Mouse (Mus musculus) midbrain, embryonic 14.5 days (tissue): ENCODE results near the gene Zbtb40. TPM values are rescaled to one million over a fixed set of nuclear protein-coding genes. Genes with fewer than 3 reads are reported as not detected.

ENCODE experiments used
- ATAC-seq: fragments of 200-750 bp; cut with Nextera tagmentation; 2 replicates; pipeline ENCODE4 v1.8.0; 2017; ENCODE audit warnings: moderate number of reproducible peaks, moderate library complexity; ENCODE audit not compliant: low FRiP score, low TSS enrichment
- DNase-seq: peaks from one replicate; pipeline ENCODE4 v3.0.0-alpha.2; 2015
- H3K27ac ChIP-seq: fragments of 300-500 bp; sonication (generic); replicated peaks from 2 replicates; pipeline ENCODE4 v1.5.1; 2014; ENCODE audit warnings: mild to moderate bottlenecking, low read depth, low read length, moderate library complexity
- H3K27me3 ChIP-seq: fragments of 300-500 bp; sonication (generic); 2 replicates; pipeline ENCODE4 v1.6.1; 2014; ENCODE audit warnings: low read length, control low read depth, mixed read lengths; ENCODE audit not compliant: control insufficient read depth, insufficient read depth
- H3K36me3 ChIP-seq: fragments of 300-500 bp; sonication (generic); 2 replicates; pipeline ENCODE4 v1.6.1; 2014; ENCODE audit warnings: low read length, control low read depth; ENCODE audit not compliant: control insufficient read depth, insufficient read depth
- H3K4me1 ChIP-seq: fragments of 300-500 bp; sonication (generic); 2 replicates; pipeline ENCODE4 v1.6.1; 2014; ENCODE audit warnings: mild to moderate bottlenecking, antibody characterized with exemption, low read length, control low read depth; ENCODE audit not compliant: control insufficient read depth, insufficient read depth
- H3K4me2 ChIP-seq: fragments of 300-500 bp; sonication (generic); 2 replicates; pipeline ENCODE4 v1.6.1; 2014; ENCODE audit warnings: mild to moderate bottlenecking, low read length, moderate library complexity
- H3K4me3 ChIP-seq: fragments of 300-500 bp; sonication (generic); replicated peaks from 2 replicates; pipeline ENCODE4 v1.5.1; 2014; ENCODE audit warnings: low read depth, low read length
- H3K9ac ChIP-seq: fragments of 300-500 bp; sonication (generic); replicated peaks from 2 replicates; pipeline ENCODE4 v1.6.1; 2014; ENCODE audit warnings: mild to moderate bottlenecking, low read length, moderate library complexity
- H3K9me3 ChIP-seq: fragments of 300-500 bp; sonication (generic); 2 replicates; pipeline ENCODE4 v1.6.1; 2016; ENCODE audit warnings: low read length, control low read depth, mixed read lengths; ENCODE audit not compliant: control insufficient read depth
- WGBS: fragments of 180-500 bp; shearing (Covaris S2); extraction: QIAGEN DNeasy Blood & Tissue Kit; methylation state at CpG from one replicate; pipeline ENCODE4 v1.1.7; 2014; 5-methylcytosine and 5-hydroxymethylcytosine counted together
- polyA plus RNA-seq: library from polyadenylated mRNA; unstranded; fragments of >200 nt; fragmentation: Nextera tagmentation; extraction: Ambion mirVana; gene quantifications from 2 replicates; pipeline ENCODE4 v1.2.1, GENCODE M21; 2014

The Zbtb40 gene
- polyA plus RNA-seq, 1 experiment from 2014 or later = 4.3 TPM

GRCm38 (mm10) chr4:137027051-137027450 is 21.6 kb downstream of the Zbtb40 start:
- WGBS = 49% methylated on average over 5 of the region's 5 CpGs
- Histone ChIP-seq H3K9ac (no peak overlapping the region), H3K4me2 (no peak overlapping the region), H3K9me3 (no peaks in the 10 kb centered on the region), H3K27me3 (no peaks in the 10 kb centered on the region), H3K36me3 (no peaks in the 10 kb centered on the region), H3K4me3 (no peak overlapping the region), H3K4me1 (peaks cover 11% of the 10 kb centered on the region; the same call in 1 of the 2 replicates), H3K27ac (no peak overlapping the region)
- ATAC-seq (no peak), DNase-seq (no peak)

- ATAC-seq (no peak), DNase-seq (no peak)
- 78% methylated on average over 6 of the region's 6 CpGs for WGBS
- Histone ChIP-seq H3K4me3 (no peak overlapping the region), H3K27ac (no peak overlapping the region), H3K36me3 (no peaks in the 10 kb centered on the region), H3K27me3 (no peaks in the 10 kb centered on the region), H3K4me1 (peaks cover 11% of the 10 kb centered on the region; the same call in 1 of the 2 replicates), H3K9ac (no peak overlapping the region), H3K9me3 (no peaks in the 10 kb centered on the region), H3K4me2 (no peak overlapping the region)
Observed at GRCm38 (mm10) chr4:137025570-137025969, 23.0 kb downstream of the Zbtb40 start.

- Histone ChIP-seq H3K27me3 (no peaks in the 10 kb centered on the region), H3K4me3 (no peak overlapping the region), H3K9me3 (no peaks in the 10 kb centered on the region), H3K9ac (no peak overlapping the region), H3K4me2 (no peak overlapping the region), H3K4me1 (peaks cover 11% of the 10 kb centered on the region), H3K27ac (no peak overlapping the region), H3K36me3 (no peaks in the 10 kb centered on the region)
- DNase-seq (no peak), ATAC-seq (no peak)
- 85% methylated on average over 2 of the region's 2 CpGs for WGBS
Observed at GRCm38 (mm10) chr4:137025133-137025532, 23.5 kb downstream of the Zbtb40 start.

DNA sequence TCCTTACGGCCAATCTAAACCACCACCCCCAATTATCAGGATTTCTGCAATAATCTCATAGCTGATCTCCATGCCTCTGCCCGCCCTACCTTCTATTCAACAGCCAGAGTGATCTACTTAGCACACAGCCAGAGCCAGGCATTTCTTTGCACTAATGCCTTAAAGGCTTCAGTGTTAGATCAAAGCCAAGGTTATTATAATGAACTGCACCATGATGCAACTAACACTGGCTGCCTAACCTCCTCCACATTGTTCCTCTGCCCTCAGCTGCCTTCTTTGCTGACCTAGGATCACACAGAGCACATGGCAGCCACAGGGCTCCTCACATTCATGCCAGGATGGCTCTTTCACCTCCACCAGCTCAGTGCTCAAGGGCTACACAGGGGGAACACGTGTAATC is 28.5 kb downstream of the Zbtb40 start:
- Histone ChIP-seq H3K9ac (no peak overlapping the region), H3K9me3 (no peaks in the 10 kb centered on the region), H3K36me3 (0 out of 2 replicates have a peak, but pooled peaks cover 10% of the 10 kb centered on the region), H3K4me1 (peaks cover 12% of the 10 kb centered on the region), H3K27ac (peak overlapping the region; percentile 32; the same call in 1 of the 2 replicates), H3K4me3 (no peak overlapping the region), H3K27me3 (no peaks in the 10 kb centered on the region), H3K4me2 (no peak overlapping the region)
- DNase-seq = peak; percentile 41
- ATAC-seq = no peak
- 35% methylated on average over 3 of the region's 3 CpGs for WGBS

DNA sequence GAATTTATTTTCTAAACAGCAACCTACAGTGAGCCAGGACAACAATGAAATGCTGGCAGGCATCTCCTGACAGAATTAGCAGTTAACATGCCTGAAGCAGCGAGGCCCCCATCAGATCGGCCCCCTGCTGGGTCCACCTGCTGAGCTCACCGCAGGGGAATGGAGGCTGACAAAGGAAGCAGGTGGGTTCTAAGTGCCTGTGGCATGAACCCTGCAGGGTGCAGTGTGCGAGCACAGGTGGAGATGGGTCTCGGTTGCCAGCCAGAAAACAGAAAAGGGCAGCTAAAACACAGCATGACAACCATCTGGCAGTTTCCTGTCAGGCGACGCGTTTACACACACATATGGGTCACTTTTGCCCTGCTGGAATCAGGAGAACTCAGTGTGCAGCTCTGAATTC is 32.7 kb downstream of the Zbtb40 start:
- no peak overlapping the region for H3K4me3 ChIP-seq
- H3K36me3 ChIP-seq = 0 out of 2 replicates have a peak, but pooled peaks cover 10% of the 10 kb centered on the region
- peaks cover 7% of the 10 kb centered on the region for H3K4me1 ChIP-seq
- DNase-seq (peak; percentile 58), ATAC-seq (no peak)
- H3K9me3 ChIP-seq = no peaks in the 10 kb centered on the region
- 22% methylated on average over 8 of the region's 8 CpGs for WGBS
- H3K27me3 ChIP-seq = no peaks in the 10 kb centered on the region
- H3K4me2 ChIP-seq = no peak overlapping the region
- peak overlapping the region; percentile 50 for H3K27ac ChIP-seq
- no peak overlapping the region for H3K9ac ChIP-seq

DNA sequence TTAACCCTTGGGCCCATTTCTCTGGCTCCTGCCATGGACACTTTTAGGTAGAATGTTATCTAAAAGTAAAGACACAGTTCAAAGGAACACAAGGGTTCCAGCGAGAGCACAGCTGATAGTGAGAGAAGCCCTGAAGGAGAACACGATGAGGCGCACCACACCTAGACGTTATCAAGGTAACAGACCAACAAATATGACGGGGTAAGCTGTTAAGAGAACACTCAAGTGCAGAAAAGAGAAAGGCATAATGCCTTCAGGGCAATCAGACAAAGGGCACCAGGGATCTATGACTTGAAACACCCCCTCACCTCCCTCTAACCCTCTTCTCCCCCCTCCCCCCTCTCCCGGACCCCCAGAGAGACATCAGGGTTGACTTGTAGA is 33.1 kb downstream of the Zbtb40 start:
- ATAC-seq (no peak), DNase-seq (no peak)
- H3K36me3 ChIP-seq = 0 out of 2 replicates have a peak, but pooled peaks cover 10% of the 10 kb centered on the region
- H3K4me3 ChIP-seq = no peak overlapping the region
- no peaks in the 10 kb centered on the region for H3K27me3 ChIP-seq
- H3K27ac ChIP-seq = peak overlapping the region; percentile 50
- H3K4me1 ChIP-seq = peaks cover 7% of the 10 kb centered on the region
- H3K9me3 ChIP-seq = no peaks in the 10 kb centered on the region
- H3K9ac ChIP-seq = no peak overlapping the region
- 63% methylated on average over 6 of the region's 6 CpGs for WGBS
- no peak overlapping the region for H3K4me2 ChIP-seq

GRCm38 (mm10) chr4:137014654-137015475 is 33.7 kb downstream of the Zbtb40 start:
- WGBS = 90% methylated on average over 18 of the region's 18 CpGs
- DNase-seq = no peak

DNA sequence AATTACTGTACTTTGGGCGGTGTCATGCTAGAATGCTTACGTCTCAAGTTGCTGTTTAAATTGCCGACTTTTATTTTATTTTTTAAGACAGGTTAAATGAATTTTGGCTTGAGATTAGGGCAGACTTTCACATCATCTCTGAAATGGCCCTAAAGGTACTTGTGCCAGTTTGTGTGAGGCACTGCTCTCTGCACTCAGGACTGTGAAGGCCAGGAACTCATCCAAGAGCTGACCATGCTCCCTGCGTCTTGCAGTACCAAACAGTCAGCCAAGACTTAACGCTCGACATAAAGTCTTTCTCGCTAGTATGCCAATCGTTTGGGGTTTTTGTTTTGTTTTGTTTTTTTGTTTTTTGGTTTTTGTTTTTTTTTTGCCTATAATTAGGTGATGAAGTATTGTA is 34.5 kb downstream of the Zbtb40 start:
- Histone ChIP-seq H3K4me1 (no peaks in the 10 kb centered on the region), H3K9me3 (no peaks in the 10 kb centered on the region), H3K27me3 (no peaks in the 10 kb centered on the region), H3K4me3 (no peak overlapping the region), H3K9ac (no peak overlapping the region), H3K36me3 (0 out of 2 replicates have a peak, but pooled peaks cover 10% of the 10 kb centered on the region), H3K4me2 (no peak overlapping the region), H3K27ac (no peak overlapping the region)
- DNase-seq (no peak), ATAC-seq (no peak)
- 93% methylated on average over 8 of the region's 8 CpGs for WGBS

More at GRCm38 (mm10) chr4:137014654-137015475, 33.7 kb downstream of the Zbtb40 start:
- no peak for ATAC-seq
- no peaks in the 10 kb centered on the region for H3K27me3 ChIP-seq
- no peak overlapping the region for H3K4me2 ChIP-seq
- no peak overlapping the region for H3K9ac ChIP-seq
- H3K9me3 ChIP-seq = no peaks in the 10 kb centered on the region
- peaks cover 4% of the 10 kb centered on the region for H3K4me1 ChIP-seq
- no peak overlapping the region for H3K27ac ChIP-seq
- 0 out of 2 replicates have a peak, but pooled peaks cover 10% of the 10 kb centered on the region for H3K36me3 ChIP-seq
- no peak overlapping the region for H3K4me3 ChIP-seq

DNA sequence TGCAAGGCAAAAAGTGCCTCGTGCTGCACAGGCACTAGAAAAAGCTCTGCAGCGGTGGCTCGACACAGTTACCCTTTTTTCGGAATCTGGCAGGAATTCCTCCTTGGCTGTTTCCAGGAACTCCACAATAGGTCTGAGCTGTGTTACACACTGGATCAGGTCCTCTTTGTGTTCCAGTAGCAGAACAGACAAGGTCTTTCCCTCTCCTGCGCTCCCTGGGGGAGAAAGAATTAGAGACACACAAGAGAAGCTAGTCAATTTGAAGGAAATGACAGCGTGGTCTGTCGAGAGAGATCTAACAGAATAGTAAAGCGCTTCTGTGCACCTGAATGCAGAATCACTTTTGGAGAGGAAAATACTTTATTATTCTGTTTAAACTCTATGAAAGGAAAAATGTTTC is 41.6 kb downstream of the Zbtb40 start:
- DNase-seq = peak; percentile 69
- ATAC-seq = no peak; the same call in 1 of the 2 replicates
- WGBS = 48% methylated on average over 8 of the region's 8 CpGs
- Histone ChIP-seq H3K27me3 (no peaks in the 10 kb centered on the region), H3K9me3 (no peaks in the 10 kb centered on the region), H3K4me3 (no peak overlapping the region), H3K9ac (no peak overlapping the region; the same call in 1 of the 2 replicates), H3K4me1 (peaks cover 23% of the 10 kb centered on the region), H3K27ac (peak overlapping the region; percentile 46), H3K36me3 (no peaks in the 10 kb centered on the region), H3K4me2 (no peak overlapping the region)
